Mouse (Mus musculus): ENCODE results near the gene Tecpr2.
"Not testable (repeated sequence)": the region's sequence is repeated elsewhere in the genome, so short reads cannot be mapped to it uniquely, and the experiment has no call there.

The Tecpr2 gene

GRCm38 (mm10) chr12:110889036-110890020, at the start of gene Tecpr2, which contains the start of gene Cinp:
Gene Tecpr2, plus strand, starts transcription at chr12:110889264.
Gene Cinp, minus strand, starts transcription at chr12:110889145.
- DNase-seq (ENCODE audit: low spot score in 2 of 2) = peak; percentile 84 to 93

GRCm38 (mm10) chr12:110840348-110841198, 48.5 kb upstream of the Tecpr2 start, which contains the start of gene Mok:
Gene Mok, minus strand, starts transcription at chr12:110840939.
- peak; percentile 95 to 98 for DNase-seq (ENCODE audit: low spot score in 2 of 2)

- DNase-seq (ENCODE audit: low spot score in 2 of 2) = no peak
Observed at GRCm38 (mm10) chr12:110841731-110842493, 47.2 kb upstream of the Tecpr2 start.

GRCm38 (mm10) chr12:110843194-110844048, 45.6 kb upstream of the Tecpr2 start:
- DNase-seq (ENCODE audit: low spot score in 2 of 2) = peak; percentile 77 to 86

- no peak for DNase-seq (ENCODE audit: low spot score in 2 of 2)
Observed at GRCm38 (mm10) chr12:110844227-110845130, 44.6 kb upstream of the Tecpr2 start.

GRCm38 (mm10) chr12:110845131-110845880, 43.8 kb upstream of the Tecpr2 start:
- peak; percentile 60 to 76 for DNase-seq (ENCODE audit: low spot score in 2 of 2)

- DNase-seq (ENCODE audit: low spot score in 2 of 2) = no peak
Observed at GRCm38 (mm10) chr12:110846191-110846765, 42.8 kb upstream of the Tecpr2 start.

- DNase-seq (ENCODE audit: low spot score in 2 of 2) = peak; percentile 80 to 83
Observed at GRCm38 (mm10) chr12:110850010-110850928, 38.8 kb upstream of the Tecpr2 start, which contains the start of gene Zfp839. Gene Zfp839, plus strand, starts transcription at chr12:110850253.

GRCm38 (mm10) chr12:110850929-110851256, 38.2 kb upstream of the Tecpr2 start:
- no peak for DNase-seq (ENCODE audit: low spot score in 2 of 2)

- no peak for DNase-seq (ENCODE audit: low spot score in 2 of 2)
Observed at GRCm38 (mm10) chr12:110851414-110851813, 37.6 kb upstream of the Tecpr2 start.

GRCm38 (mm10) chr12:110851923-110852322, 37.1 kb upstream of the Tecpr2 start:
- no peak for DNase-seq (ENCODE audit: low spot score in 2 of 2)

- no peak for DNase-seq (ENCODE audit: low spot score in 2 of 2)
Observed at GRCm38 (mm10) chr12:110854786-110855737, 34.0 kb upstream of the Tecpr2 start.

GRCm38 (mm10) chr12:110857196-110857595, 31.9 kb upstream of the Tecpr2 start:
- no peak for DNase-seq (ENCODE audit: low spot score in 2 of 2)

GRCm38 (mm10) chr12:110858681-110859080, 30.4 kb upstream of the Tecpr2 start:
- DNase-seq (ENCODE audit: low spot score in 2 of 2) = not testable (repeated sequence)

GRCm38 (mm10) chr12:110860293-110860692, 28.8 kb upstream of the Tecpr2 start:
- no peak for DNase-seq (ENCODE audit: low spot score in 2 of 2)

GRCm38 (mm10) chr12:110861256-110861655, 27.8 kb upstream of the Tecpr2 start:
- DNase-seq (ENCODE audit: low spot score in 2 of 2) = no peak
